Comparison of ENCODE assay signal across 1 mouse cellular context in the genomic region with DNA sequence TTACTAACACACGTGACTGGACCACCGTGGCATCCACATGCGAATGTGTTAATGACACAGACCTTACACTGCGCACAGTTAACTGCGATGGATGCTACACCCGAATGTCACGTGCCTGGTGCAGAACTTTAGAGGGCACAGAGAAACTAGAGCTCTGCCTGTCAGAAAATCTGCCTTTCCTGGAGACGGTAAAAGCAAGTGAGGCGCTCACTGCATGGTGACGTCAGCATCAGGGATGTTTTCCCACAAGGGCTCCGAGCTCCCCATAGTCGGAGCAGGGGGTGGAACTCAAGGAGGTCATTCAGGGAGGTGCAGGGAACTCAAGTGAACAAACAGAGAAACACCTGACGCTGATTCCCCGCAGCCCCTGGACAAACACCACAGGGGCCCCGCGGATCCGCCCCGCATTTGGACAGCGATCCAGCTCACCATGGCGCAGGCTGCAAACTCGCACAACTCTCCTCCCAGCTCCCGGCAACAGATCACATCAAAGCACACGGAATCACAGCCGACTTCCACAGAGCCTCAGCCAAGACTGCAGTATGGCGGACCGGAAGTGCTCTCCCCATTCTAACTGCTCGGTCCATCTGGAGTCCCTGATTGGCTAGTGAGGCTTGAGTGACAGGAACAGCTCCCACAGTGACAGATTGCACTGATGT.
A peak's percentile ranks its signal among the peaks of the same experiment; 100 is the strongest.
TF ChIP-seq lines count a peak whose summit lies in the region.

A gene (minus strand): TSS at position 539 of the 659 bp plus-strand sequence.

TF ChIP-seq in CH12.LX, 34 proteins besides CTCF, POLR2A, EP300 and RAD21 (continued from another document):
- TF ChIP-seq MXI1 (IDR thresholded peaks at IDR 0.05; ENCODE audit: low read depth, low read length): peak; percentile 59
- TF ChIP-seq ELF1 (IDR thresholded peaks at IDR 0.05; ENCODE audit: low read depth, low read length): peak; percentile 78
- TF ChIP-seq HCFC1 (IDR thresholded peaks at IDR 0.05; ENCODE audit: low read depth, low read length): peak; percentile 75
